ENCODE assay signal across 8 mouse cellular contexts in genomic region chr12:77238531-77239389, GRCm38 (mm10). TPM values are rescaled to one million over a fixed set of nuclear protein-coding genes. Genes with fewer than 3 reads are reported as not detected.
DNase-seq lines count a peak whose midpoint lies in the region; ATAC-seq and TF ChIP-seq lines count a peak whose summit lies in the region.

No protein-coding gene starts in this region.

- intact Hi-C loops in heart, postnatal 14 days (cut with DNase I), result loop anchor here (2.0 to 5.0 kb wide), 5 partner anchors 186 to 544 kb away; no protein-coding TSS in a partner anchor

- peak overlapping the region; percentile 85 for H3K9ac ChIP-seq in forebrain, embryonic 14.5 days (ENCODE audit: low read length)
- peak overlapping the region; percentile 75 for H3K9ac ChIP-seq in liver, embryonic 16.5 days (ENCODE audit: low read depth, low read length)
- peak overlapping the region; percentile 87 for H3K9ac ChIP-seq in neural tube, embryonic 12.5 days
- H3K9ac ChIP-seq in stomach, postnatal 0 days (ENCODE audit: low read length), result peak overlapping the region; percentile 87

- H3K4me2 ChIP-seq in forebrain, embryonic 14.5 days (ENCODE audit: low read length), result peak overlapping the region; percentile 81
- peak overlapping the region; percentile 98 for H3K4me2 ChIP-seq in liver, embryonic 16.5 days (ENCODE audit: low read depth, low read length)
- peak overlapping the region; percentile 80 for H3K4me2 ChIP-seq in neural tube, embryonic 12.5 days (replicated peaks)
- peak overlapping the region; percentile 89 for H3K4me2 ChIP-seq in stomach, postnatal 0 days (replicated peaks; ENCODE audit: low read depth)

- TF ChIP-seq EP300 in stomach, postnatal 0 days (optimal IDR thresholded peaks at IDR 0.05), result no peak

- ATAC-seq in cerebellum, adult (ENCODE audit: insufficient number of reproducible peaks, low FRiP score, low TSS enrichment), result peak; percentile 84
- ATAC-seq in forebrain, embryonic 14.5 days, result peak; percentile 96
- peak; percentile 87 for ATAC-seq in liver, embryonic 16.5 days (ENCODE audit: low read depth)
- peak; percentile 98 for ATAC-seq in neural tube, embryonic 12.5 days (ENCODE audit: low FRiP score, low read depth)
- ATAC-seq in stomach, postnatal 0 days (ENCODE audit: low FRiP score, low TSS enrichment), result peak; percentile 90

- H3K27me3 ChIP-seq in forebrain, embryonic 14.5 days (replicated peaks; ENCODE audit: control insufficient read depth, insufficient read depth, low read length), result no peaks in the 10 kb centered on the region
- no peaks in the 10 kb centered on the region for H3K27me3 ChIP-seq in liver, embryonic 16.5 days (ENCODE audit: control insufficient read depth, insufficient read depth, low read depth, low read length)
- no peaks in the 10 kb centered on the region for H3K27me3 ChIP-seq in neural tube, embryonic 12.5 days (replicated peaks)
- no peaks in the 10 kb centered on the region for H3K27me3 ChIP-seq in stomach, postnatal 0 days (ENCODE audit: control insufficient read depth, insufficient read depth, low read length)

- no peaks in the 10 kb centered on the region for H3K36me3 ChIP-seq in forebrain, embryonic 14.5 days (ENCODE audit: control insufficient read depth, insufficient read depth, low read length)
- H3K36me3 ChIP-seq in liver, embryonic 16.5 days (ENCODE audit: control insufficient read depth, insufficient read depth), result no peaks in the 10 kb centered on the region
- H3K36me3 ChIP-seq in neural tube, embryonic 12.5 days, result no peaks in the 10 kb centered on the region
- H3K36me3 ChIP-seq in stomach, postnatal 0 days (ENCODE audit: control insufficient read depth, insufficient read depth, low read length), result no peaks in the 10 kb centered on the region

- peak; percentile 61 for TF ChIP-seq CTCF in stomach, postnatal 0 days (IDR thresholded peaks at IDR 0.05; ENCODE audit: low read depth)

- under 1% methylated on average over 102 of the region's 120 CpGs for WGBS in forebrain, embryonic 14.5 days
- WGBS in large intestine, adult 2 months, result under 1% methylated on average over 119 of the region's 120 CpGs
- WGBS in liver, embryonic 16.5 days (ENCODE audit: insufficient replicate concordance), result under 1% methylated on average over 100 of the region's 120 CpGs
- WGBS in neural tube, embryonic 12.5 days, result under 1% methylated on average over 120 of the region's 120 CpGs
- WGBS in stomach, postnatal 0 days, result under 1% methylated on average over 75 of the region's 120 CpGs

- H3K9me3 ChIP-seq in forebrain, embryonic 14.5 days (replicated peaks; ENCODE audit: control insufficient read depth, low read length), result no peaks in the 10 kb centered on the region
- H3K9me3 ChIP-seq in liver, embryonic 16.5 days (replicated peaks; ENCODE audit: control insufficient read depth, low read length), result no peaks in the 10 kb centered on the region
- no peaks in the 10 kb centered on the region for H3K9me3 ChIP-seq in neural tube, embryonic 12.5 days
- no peaks in the 10 kb centered on the region for H3K9me3 ChIP-seq in stomach, postnatal 0 days (ENCODE audit: control insufficient read depth, low read length)

- no peaks in the 10 kb centered on the region for H3K4me1 ChIP-seq in forebrain, embryonic 14.5 days (ENCODE audit: control insufficient read depth, insufficient read depth, low read length)
- H3K4me1 ChIP-seq in liver, embryonic 16.5 days (ENCODE audit: control insufficient read depth, low read depth, low read length), result peaks cover 9% of the 10 kb centered on the region
- no peaks in the 10 kb centered on the region; the same call in 1 of the 2 replicates for H3K4me1 ChIP-seq in neural tube, embryonic 12.5 days
- H3K4me1 ChIP-seq in stomach, postnatal 0 days (replicated peaks; ENCODE audit: control insufficient read depth, insufficient read depth), result no peaks in the 10 kb centered on the region

- peak overlapping the region; percentile 85 for H3K4me3 ChIP-seq in forebrain, embryonic 14.5 days (ENCODE audit: low read depth, low read length)
- peak overlapping the region; percentile 92 for H3K4me3 ChIP-seq in liver, embryonic 16.5 days (ENCODE audit: low read depth, low read length)
- peak overlapping the region; percentile 84 for H3K4me3 ChIP-seq in neural tube, embryonic 12.5 days
- H3K4me3 ChIP-seq in stomach, postnatal 0 days (ENCODE audit: low read depth, low read length), result peak overlapping the region; percentile 84

- DNase-seq in ES-CJ7 (ENCODE audit: low read depth, low spot score), result peak; percentile 86
- peak; percentile 96 for DNase-seq in forebrain, embryonic 14.5 days (ENCODE audit: low spot score)
- DNase-seq in heart, postnatal 14 days, result peak; percentile 96
- peak; percentile 43 for DNase-seq in large intestine, adult 2 months (ENCODE audit: low read depth, low spot score)
- DNase-seq in stomach, postnatal 0 days (ENCODE audit: low spot score), result peak; percentile 90

- peak overlapping the region; percentile 97 for H3K27ac ChIP-seq in forebrain, embryonic 14.5 days (ENCODE audit: low read depth, low read length)
- peak overlapping the region; percentile 72 for H3K27ac ChIP-seq in liver, embryonic 16.5 days (ENCODE audit: low read length)
- peak overlapping the region; percentile 98 for H3K27ac ChIP-seq in neural tube, embryonic 12.5 days
- peak overlapping the region; percentile 97 for H3K27ac ChIP-seq in stomach, postnatal 0 days (replicated peaks)

RNA-seq across cellular contexts. Expression of gene Fut8, which starts 0.8 kb away (rescaled TPM):
- polyA plus RNA-seq in forebrain, embryonic 14.5 days (2014; fragmentation: Nextera tagmentation; extraction: Ambion mirVana), result 28.7 and 35.3 TPM in 2 replicates
- 10 to 100 TPM; 20.7 to 21.5 TPM for total RNA-seq in heart, postnatal 14 days (2021)
- polyA plus RNA-seq in large intestine, adult 2 months (2012; rRNA removed), result 14.8 and 15.3 TPM in 2 replicates
- polyA plus RNA-seq in liver, embryonic 16.5 days (2015; fragmentation: Nextera tagmentation; extraction: Ambion mirVana), result 7.1 and 7.2 TPM in 2 replicates
- 38.9 and 42.6 TPM in 2 replicates for polyA plus RNA-seq in neural tube, embryonic 12.5 days (2016; fragmentation: Nextera tagmentation; extraction: Ambion mirVana)
- 28.6 and 29.5 TPM in 2 replicates for polyA plus RNA-seq in stomach, postnatal 0 days (2015; fragmentation: Nextera tagmentation; extraction: Ambion mirVana)

Comparison
In these comparisons a context has a peak if more than half of its experiments do, and no peak if none do; other contexts are left out.
1. Peak in every context shown above with its lines: DNase-seq, ATAC-seq, H3K4me3 ChIP-seq and H3K27ac ChIP-seq.
2. DNase-seq: peak in every context shown above with its lines; median percentile 96 in forebrain, embryonic 14.5 days; 96 in heart, postnatal 14 days; 90 in stomach, postnatal 0 days; 86 in ES-CJ7; 43 in large intestine, adult 2 months.